Mouse (Mus musculus): ENCODE results near the gene Btbd1. TPM values are rescaled to one million over a fixed set of nuclear protein-coding genes. Genes with fewer than 3 reads are reported as not detected.

Btbd1 gene
- 100 to 1,000 TPM; 116 to 135 TPM for total RNA-seq (2021)
- long read RNA-seq, experiment 1, transcript Btbd1-201 (8 exons, 3,001 nt) = major isoform, 417 of 450 reads
- long read RNA-seq, experiment 1, partial matches to known transcripts = 12 of 450 reads
- long read RNA-seq, experiment 1, other reads (novel, unspliced or antisense) = 21 of 450 reads
- long read RNA-seq, experiment 2, transcript Btbd1-201 (8 exons, 3,001 nt) = major isoform, 266 of 287 reads
- long read RNA-seq, experiment 2, partial matches to known transcripts = 6 of 287 reads
- long read RNA-seq, experiment 2, other reads (novel, unspliced or antisense) = 15 of 287 reads

- DNase-seq = peak; percentile 93
Observed at GRCm38 (mm10) chr7:81829379-81829894, at the start of gene Btbd1. Btbd1 (minus strand) TSS chr7:81829431.

- peak; percentile 51 for DNase-seq
Observed at GRCm38 (mm10) chr7:81875372-81875771, 46.1 kb upstream of the Btbd1 start.

GRCm38 (mm10) chr7:81874636-81875035, 45.4 kb upstream of the Btbd1 start:
- DNase-seq = no peak

- DNase-seq = no peak
Observed at GRCm38 (mm10) chr7:81873807-81874206, 44.6 kb upstream of the Btbd1 start.

- DNase-seq = no peak
Observed at GRCm38 (mm10) chr7:81872493-81873013, 43.3 kb upstream of the Btbd1 start.

GRCm38 (mm10) chr7:81868158-81868557, 38.9 kb upstream of the Btbd1 start:
- peak; percentile 86 for DNase-seq

DNA sequence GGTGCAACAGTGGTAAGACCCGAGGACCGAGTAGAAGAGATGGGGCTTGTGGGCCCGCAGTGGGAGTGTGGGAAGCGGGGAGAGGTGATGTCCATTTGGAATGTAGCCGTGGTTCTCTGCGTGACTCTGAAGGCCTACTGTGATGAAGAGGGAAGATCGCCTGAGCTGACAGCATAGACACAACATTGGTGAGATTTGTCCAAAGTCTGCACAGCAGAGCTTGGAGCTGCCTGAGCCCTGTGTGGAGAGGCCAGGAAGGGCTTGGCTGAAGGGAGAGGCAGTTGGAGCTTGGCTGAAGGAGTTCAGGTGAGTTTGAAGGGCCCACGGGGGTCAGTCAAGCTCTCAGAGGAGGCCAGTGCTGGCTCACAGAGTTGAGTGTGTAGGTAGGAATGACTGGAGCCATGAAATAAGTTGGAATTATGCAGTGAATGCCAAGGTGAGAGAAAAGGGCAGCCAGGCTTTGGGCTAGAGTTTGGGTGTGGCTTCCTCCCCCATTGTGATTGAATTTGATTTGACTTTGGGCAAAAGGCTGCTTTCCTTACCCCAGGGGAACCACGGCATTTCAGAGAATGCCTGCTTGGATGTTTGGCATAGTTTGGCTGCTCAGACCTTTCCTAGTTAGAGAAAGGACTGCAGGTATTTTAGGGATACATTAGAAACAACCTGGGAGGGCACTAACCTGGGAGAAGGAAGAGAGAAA, 38.1 kb upstream of the Btbd1 start:
- DNase-seq = no peak

DNA sequence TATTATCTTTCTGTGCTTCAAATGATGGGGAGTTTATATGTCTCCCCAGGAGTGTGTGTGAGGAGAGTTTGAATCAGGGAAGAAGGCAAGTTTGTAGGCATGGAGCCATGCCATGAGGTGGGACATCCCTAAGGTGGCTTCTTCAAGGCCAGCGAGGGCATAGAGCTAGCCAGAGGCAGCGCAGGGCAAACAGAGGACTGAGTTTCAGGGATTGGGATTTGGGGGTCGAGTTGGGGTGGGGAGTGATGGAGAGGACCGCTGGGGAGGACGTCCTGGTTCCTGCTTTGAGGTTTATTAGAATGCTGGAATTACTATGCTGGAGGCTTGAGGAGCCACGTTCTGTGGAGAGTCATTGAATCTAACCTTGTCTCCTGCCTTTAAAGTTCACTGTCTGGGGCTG, 36.7 kb upstream of the Btbd1 start:
- DNase-seq = no peak

DNA sequence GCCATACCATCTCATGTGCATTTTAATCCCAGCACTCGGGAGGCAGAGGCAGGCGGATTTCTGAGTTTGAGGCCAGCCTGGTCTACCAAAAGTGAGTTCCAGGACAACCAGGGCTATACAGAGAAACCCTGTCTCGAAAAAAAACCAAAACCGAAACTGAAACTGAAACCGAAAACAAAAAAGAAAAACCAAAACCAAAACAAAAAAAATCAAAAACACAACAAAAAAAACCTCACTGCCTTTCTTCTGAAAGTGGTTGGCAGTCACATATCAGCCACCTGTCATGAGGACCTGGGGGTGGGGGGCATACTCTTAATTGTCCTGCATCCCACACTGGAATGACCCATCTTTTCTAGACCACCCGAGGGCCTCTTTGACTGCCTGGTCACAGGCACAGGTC, 35.3 kb upstream of the Btbd1 start:
- no peak for DNase-seq

DNA sequence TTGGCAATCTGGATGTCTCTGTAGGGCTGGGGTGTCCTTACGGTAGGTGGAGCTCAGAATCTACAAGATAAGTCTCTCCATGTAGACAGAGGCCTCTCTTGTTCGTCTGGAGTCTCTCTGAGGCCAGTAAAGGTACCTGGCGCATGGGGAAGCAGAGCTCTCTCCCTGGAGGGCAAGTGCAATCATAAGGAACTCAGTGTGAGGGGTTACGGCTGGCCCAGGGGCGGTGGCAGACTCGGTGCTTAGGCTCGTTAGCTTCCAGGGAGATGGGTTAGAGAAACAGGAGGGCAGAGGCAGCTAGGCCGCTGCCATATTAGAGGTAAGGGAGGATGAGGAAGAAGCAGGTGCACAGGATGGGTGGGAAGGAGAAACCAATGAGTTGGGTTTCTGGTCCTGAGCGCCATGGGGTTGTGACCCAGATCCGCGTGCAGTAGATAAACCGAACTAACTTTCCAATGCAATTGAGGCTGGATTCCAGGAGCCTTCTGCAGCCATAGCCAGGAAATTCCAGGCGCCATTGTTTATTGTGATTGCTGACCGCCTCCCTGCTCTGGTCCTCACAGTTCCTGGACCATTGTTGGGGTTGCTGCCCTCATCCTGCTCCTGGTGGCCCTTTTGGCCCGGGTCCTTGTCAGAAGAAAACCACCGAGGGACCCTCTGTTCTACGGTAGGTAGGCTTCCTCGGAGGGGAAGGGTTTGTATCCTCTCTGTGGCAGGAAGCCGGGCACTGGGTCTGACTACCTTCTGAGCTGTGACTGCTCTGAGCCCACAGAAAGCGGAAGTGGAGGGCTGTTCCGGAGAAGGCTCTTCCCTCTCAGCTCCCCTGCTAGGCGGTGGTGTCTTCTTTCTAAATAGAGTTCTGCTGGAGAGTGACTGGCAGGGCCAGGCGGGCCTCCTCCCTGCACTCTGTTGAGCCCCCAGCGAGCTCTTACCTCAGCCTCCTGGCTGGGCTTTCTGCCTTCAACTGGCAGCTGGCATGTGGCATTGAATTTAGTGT, 33.7 kb upstream of the Btbd1 start:
- DNase-seq = no peak

- DNase-seq = no peak
Observed at GRCm38 (mm10) chr7:81861921-81862320, 32.7 kb upstream of the Btbd1 start.

GRCm38 (mm10) chr7:81861461-81861860, 32.2 kb upstream of the Btbd1 start:
- no peak for DNase-seq

DNA sequence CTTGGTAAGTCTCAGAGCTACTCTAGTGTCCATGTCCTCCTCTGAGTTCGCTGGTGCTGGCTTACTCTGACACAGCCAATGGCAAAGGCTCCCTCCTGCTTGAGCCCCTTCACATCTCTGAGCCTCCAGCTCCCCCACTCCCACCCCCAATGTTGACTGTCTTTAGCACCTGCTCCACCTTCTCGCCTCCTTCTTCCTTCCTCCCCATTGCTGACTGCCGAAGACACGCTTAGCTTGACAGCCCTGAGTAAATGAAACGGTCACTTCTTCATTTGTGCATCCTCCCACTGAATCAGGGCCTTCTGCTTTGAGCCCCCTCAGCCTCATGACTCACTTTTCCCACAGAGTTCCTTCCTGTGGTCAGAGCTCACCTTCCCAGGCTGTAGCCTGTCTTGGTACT, 31.8 kb upstream of the Btbd1 start:
- no peak for DNase-seq

GRCm38 (mm10) chr7:81860071-81860470, 30.8 kb upstream of the Btbd1 start:
- no peak for DNase-seq

- peak; percentile 65 for DNase-seq
Observed at GRCm38 (mm10) chr7:81858968-81859721, 29.9 kb upstream of the Btbd1 start, which contains the start of gene Tm6sf1. Tm6sf1 (plus strand) TSS chr7:81859001.

DNA sequence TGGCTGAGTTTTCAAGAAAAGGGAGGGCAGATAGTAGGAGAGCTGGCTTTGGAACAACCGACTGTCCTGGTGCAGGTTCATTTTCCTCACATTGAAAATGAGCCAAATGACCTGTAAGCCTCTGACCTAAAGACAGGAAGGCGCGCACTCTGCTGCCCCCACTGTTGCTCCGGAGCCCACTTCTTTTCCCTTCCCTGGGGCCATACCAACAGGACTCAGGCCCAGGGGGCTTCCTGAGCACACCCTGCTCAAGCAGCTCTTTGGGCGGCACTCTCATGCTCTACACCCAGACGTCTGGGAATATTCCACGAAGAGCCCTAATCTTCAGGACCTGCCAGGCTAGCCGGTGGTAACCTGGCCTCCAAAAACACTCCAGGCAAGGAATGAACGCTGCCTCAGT, 29.0 kb upstream of the Btbd1 start:
- DNase-seq = no peak

DNA sequence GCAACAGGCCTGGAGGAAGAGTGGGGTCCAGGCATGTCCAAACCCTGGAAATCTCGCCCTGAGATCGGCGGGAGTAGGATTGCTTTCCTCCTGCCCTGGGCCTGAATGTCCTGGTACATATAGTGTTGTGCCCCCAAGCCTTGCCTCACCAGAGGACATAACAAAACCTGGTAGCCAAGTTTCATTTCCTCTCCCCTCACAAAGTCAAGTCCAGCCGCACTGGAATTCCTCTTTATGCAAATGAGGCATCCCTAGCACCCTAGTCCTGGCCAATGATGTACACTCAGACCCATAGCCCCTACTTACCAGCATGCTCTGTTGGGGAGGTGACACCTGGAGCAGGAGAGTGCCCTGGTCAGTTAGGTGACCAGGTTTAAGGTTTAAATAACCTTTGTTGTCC, 27.0 kb upstream of the Btbd1 start:
- no peak for DNase-seq

GRCm38 (mm10) chr7:81855694-81856093, 26.5 kb upstream of the Btbd1 start, which contains the start of gene Gm10160:
Gm10160 (minus strand) TSS chr7:81855794.
- DNase-seq = no peak

DNA sequence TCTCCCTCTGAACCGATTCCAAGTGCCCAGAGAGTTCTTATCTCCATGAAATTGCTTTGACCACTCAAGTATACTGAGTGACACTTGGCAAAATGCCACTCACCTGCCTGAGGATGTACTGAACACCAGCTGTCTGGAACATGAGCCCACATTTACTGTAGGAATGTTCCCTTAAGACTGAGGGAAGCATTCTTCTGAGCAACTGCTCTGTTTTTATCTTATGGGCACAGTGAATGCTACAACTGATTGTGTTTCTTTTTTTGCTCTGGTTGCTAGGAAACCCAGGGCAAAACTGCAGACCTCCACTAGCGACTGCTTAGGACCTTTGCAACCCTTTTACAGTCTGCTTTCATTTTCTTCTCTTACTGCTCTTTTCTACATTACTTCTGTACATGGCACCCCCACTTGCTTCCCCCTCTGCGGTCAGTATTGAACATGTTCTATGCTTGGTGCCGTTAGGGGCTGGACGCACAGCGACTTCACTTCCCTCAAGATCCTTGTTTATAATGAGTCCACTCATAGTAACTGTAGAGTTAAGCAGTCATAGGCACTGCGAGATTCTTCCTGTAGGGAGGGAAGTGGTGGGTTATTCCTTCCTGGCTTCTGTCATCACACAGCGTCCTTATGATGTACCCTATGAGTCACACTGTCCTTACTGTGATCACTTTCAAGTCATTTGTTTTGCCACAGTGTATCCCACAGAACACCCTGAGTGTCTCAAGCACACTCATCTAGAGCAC, 25.5 kb upstream of the Btbd1 start:
- DNase-seq = no peak

DNA sequence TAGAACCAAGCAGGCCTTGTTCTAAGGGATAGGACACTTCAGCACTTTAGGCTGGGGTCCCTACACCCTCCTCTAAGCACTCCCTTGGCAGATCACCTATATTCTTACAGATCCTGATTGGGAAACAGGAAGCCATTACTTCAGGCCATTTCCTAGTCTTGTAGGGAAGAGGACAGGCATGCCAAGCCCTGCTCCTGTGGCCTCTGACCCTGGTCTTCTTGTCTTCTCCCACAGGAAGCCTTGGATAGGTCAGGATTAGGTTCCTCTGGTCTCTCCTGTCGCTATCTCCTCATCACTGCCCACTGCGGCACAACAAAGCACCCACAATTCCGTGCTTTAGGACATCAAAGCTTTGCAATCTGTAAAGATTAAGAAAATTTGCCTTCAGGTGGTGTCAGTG, 22.5 kb upstream of the Btbd1 start:
- DNase-seq = no peak

DNA sequence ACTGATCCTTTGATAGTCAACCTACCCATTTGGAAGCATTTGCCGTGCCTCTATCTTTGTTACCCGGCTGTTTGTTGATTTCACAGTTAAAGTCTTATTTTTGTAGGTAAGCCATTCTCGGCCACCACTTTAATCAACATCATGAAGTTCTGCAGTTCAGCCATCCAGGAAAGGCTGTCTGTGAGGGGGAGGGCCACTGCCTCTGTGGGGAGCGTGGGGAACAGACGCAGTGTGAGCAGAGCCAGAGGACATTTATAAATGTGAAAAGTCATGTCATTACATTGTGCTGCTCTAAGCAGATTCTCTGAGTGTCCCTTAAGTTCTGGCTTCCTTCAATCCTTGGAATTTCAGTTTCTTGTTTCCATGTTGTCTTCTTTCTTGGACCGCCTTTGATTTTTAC, 20.9 kb upstream of the Btbd1 start:
- DNase-seq = no peak

All from adrenal gland, postnatal 10 days (tissue).